Mouse (Mus musculus): ENCODE data around the gene Tmem256.
A peak's percentile ranks its signal among the peaks of the same experiment; 100 is the strongest.
"Not testable (repeated sequence)": the region's sequence is repeated elsewhere in the genome, so short reads cannot be mapped to it uniquely, and the experiment has no call there.

Tmem256 gene

GRCm38 (mm10) chr11:69855347-69855746 lies 17.0 kb downstream of the Tmem256 start:
- no peak for DNase-seq (ENCODE audit: low read depth)

GRCm38 (mm10) chr11:69858113-69858998 lies 20.0 kb downstream of the Tmem256 start, which contains the start of gene Tnk1:
Gene Tnk1 (minus strand): TSS chr11:69858730.
- DNase-seq (ENCODE audit: low read depth), result no peak

GRCm38 (mm10) chr11:69863729-69864128 lies 25.4 kb downstream of the Tmem256 start:
- not testable (repeated sequence) for DNase-seq (ENCODE audit: low read depth)

GRCm38 (mm10) chr11:69864138-69864860 lies 26.0 kb downstream of the Tmem256 start:
- no peak for DNase-seq (ENCODE audit: low read depth)

GRCm38 (mm10) chr11:69865561-69865960 lies 27.2 kb downstream of the Tmem256 start:
- no peak for DNase-seq (ENCODE audit: low read depth)

- DNase-seq (ENCODE audit: low read depth), result no peak
Measured at GRCm38 (mm10) chr11:69867335-69867734, 29.0 kb downstream of the Tmem256 start.

GRCm38 (mm10) chr11:69870289-69871069 lies 32.2 kb downstream of the Tmem256 start:
- no peak for DNase-seq (ENCODE audit: low read depth)

- no peak for DNase-seq (ENCODE audit: low read depth)
Measured at GRCm38 (mm10) chr11:69871822-69872221, 33.5 kb downstream of the Tmem256 start.

- DNase-seq (ENCODE audit: low read depth), result no peak
Measured at GRCm38 (mm10) chr11:69872451-69872850, 34.1 kb downstream of the Tmem256 start.

- DNase-seq (ENCODE audit: low read depth), result no peak
Measured at GRCm38 (mm10) chr11:69876186-69876585, 37.9 kb downstream of the Tmem256 start.

- DNase-seq (ENCODE audit: low read depth), result peak; percentile 85
Measured at GRCm38 (mm10) chr11:69876867-69877266, 38.6 kb downstream of the Tmem256 start.

- no peak for DNase-seq (ENCODE audit: low read depth)
Measured at GRCm38 (mm10) chr11:69877878-69878277, 39.6 kb downstream of the Tmem256 start, which contains the start of gene Tmem95. Gene Tmem95 (minus strand): TSS chr11:69878018.

GRCm38 (mm10) chr11:69878399-69878798 lies 40.1 kb downstream of the Tmem256 start:
- no peak for DNase-seq (ENCODE audit: low read depth)

GRCm38 (mm10) chr11:69878952-69879351 lies 40.6 kb downstream of the Tmem256 start:
- DNase-seq (ENCODE audit: low read depth), result peak; percentile 63

- DNase-seq (ENCODE audit: low read depth), result no peak
Measured at GRCm38 (mm10) chr11:69879711-69880110, 41.4 kb downstream of the Tmem256 start.

GRCm38 (mm10) chr11:69880506-69880852 lies 42.2 kb downstream of the Tmem256 start:
- DNase-seq (ENCODE audit: low read depth), result peak; percentile 74

- DNase-seq (ENCODE audit: low read depth), result peak; percentile 51
Measured at GRCm38 (mm10) chr11:69880853-69881603, 42.7 kb downstream of the Tmem256 start, which contains the start of gene Kctd11. Gene Kctd11 (minus strand): TSS chr11:69881406.

- no peak for DNase-seq (ENCODE audit: low read depth)
Measured at GRCm38 (mm10) chr11:69881787-69882670, 43.7 kb downstream of the Tmem256 start.

- DNase-seq (ENCODE audit: low read depth), result no peak
Measured at GRCm38 (mm10) chr11:69883066-69883465, 44.8 kb downstream of the Tmem256 start.

- no peak for DNase-seq (ENCODE audit: low read depth)
Measured at GRCm38 (mm10) chr11:69883527-69884151, 45.3 kb downstream of the Tmem256 start.
